ENCODE assay signal across 8 mouse cellular contexts in the genomic region with DNA sequence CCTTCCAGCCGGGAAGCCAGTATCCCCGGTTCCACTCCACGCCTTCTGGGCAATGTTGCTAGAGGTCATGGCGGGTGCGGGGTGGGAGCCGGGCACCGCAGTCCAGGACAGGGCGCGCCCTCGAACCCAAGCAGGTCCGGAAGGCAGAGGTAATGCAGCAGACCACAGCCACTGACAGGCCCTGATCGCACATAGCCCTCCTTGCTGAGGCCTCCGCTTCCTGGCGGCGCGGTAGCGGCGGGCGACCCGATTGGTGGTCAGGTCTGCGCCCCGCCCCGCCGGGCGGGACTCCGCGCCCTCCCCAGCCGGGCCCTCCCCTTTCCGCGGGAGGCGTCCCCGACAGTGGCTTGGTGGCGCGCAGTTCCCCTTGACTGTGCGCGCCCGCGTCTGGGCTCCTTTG. TPM values are rescaled to one million over a fixed set of nuclear protein-coding genes. Genes with fewer than 3 reads are reported as not detected.
DNase-seq lines count a peak whose midpoint lies in the region; TF ChIP-seq lines count a peak whose summit lies in the region.
"Not testable (repeated sequence)": the region's sequence is repeated elsewhere in the genome, so short reads cannot be mapped to it uniquely, and the experiment has no call there.

Asap2 (plus strand) TSS at position 328 of the 400 bp plus-strand sequence.

- H3K27ac ChIP-seq in liver, adult 2 months (replicated peaks; ENCODE audit: insufficient read depth, low read depth, low read length): not testable (repeated sequence)

- intact Hi-C loops in heart, postnatal 36 days (cut with DNase I): not testable (repeated sequence)

- not testable (repeated sequence) for TF ChIP-seq CTCF in liver, adult 2 months (IDR thresholded peaks at IDR 0.05; ENCODE audit: low read depth, low read length)

- WGBS in liver, adult 2 months: under 1% methylated on average over 30 of the region's 38 CpGs

- H3K4me3 ChIP-seq in liver, adult 2 months (ENCODE audit: insufficient read depth, low read depth, low read length): peak within 1 kb of the TSS; percentile 73; the same call in 1 of the 2 replicates

- H3K4me1 ChIP-seq in liver, adult 2 months (ENCODE audit: control insufficient read depth, insufficient read depth, low read length): not testable (repeated sequence)

- H3K36me3 ChIP-seq in liver, adult 2 months (ENCODE audit: control insufficient read depth, insufficient read depth, low read length): not testable (repeated sequence)

- not testable (repeated sequence) for H3K27me3 ChIP-seq in liver, adult 2 months (ENCODE audit: control insufficient read depth, insufficient read depth, low read length)

- H3K79me2 ChIP-seq in liver, adult 2 months (ENCODE audit: control insufficient read depth, insufficient read depth, low read length): not testable (repeated sequence)

- H3K9ac ChIP-seq in liver, adult 2 months (ENCODE audit: low read depth, low read length): peak within 1 kb of the TSS; percentile 63

- not testable (repeated sequence) for TF ChIP-seq POLR2A in liver, adult 2 months (IDR thresholded peaks at IDR 0.05; ENCODE audit: extremely low read depth, insufficient read depth, low read length)

- DNase-seq in B cell, adult 2 months: peak; percentile 63 to 69
- DNase-seq in cerebellum, adult 9-10 months: peak; percentile 26
- peak; percentile 48 to 60 for DNase-seq in frontal cortex, postnatal 14 days (ENCODE audit: low spot score in 2 of 2)
- peak; percentile 52 to 65 for DNase-seq in heart, postnatal 36 days
- peak; percentile 54 to 76 for DNase-seq in kidney, postnatal 4 days
- DNase-seq in liver, adult 2 months (ENCODE audit: extremely low read depth, low read depth, low spot score): peak; percentile 3
- DNase-seq in naive thymus-derived CD4-positive, alpha-beta T cell, adult 2 months (ENCODE audit: low read depth): peak; percentile 0
- DNase-seq in spleen, postnatal 4 days (ENCODE audit: low spot score in 2 of 2): peak; percentile 28 to 59

RNA-seq across cellular contexts. Expression of gene Asap2, which starts in this region (rescaled TPM):
- 10 to 100 TPM; 10.5 to 10.9 TPM for total RNA-seq in heart, postnatal 36 days (2021)
- total RNA-seq in liver, adult 2 months (2014; rRNA removed): 2.0 and 2.3 TPM in 2 replicates
- 4.8 and 6.1 TPM in 2 replicates for polyA plus RNA-seq in liver, adult 2 months (2012; rRNA removed)

Comparison
In these comparisons a context has a peak if more than half of its experiments do, and no peak if none do; other contexts are left out.
1. DNase-seq: peak in every context shown above with its lines; median percentile 66 in B cell, adult 2 months; 65 in kidney, postnatal 4 days; 58 in heart, postnatal 36 days; 54 in frontal cortex, postnatal 14 days; 44 in spleen, postnatal 4 days; 26 in cerebellum, adult 9-10 months; 3 in liver, adult 2 months; 0 in naive thymus-derived CD4-positive, alpha-beta T cell, adult 2 months.